Mouse (Mus musculus) ES-E14 (cell line): ENCODE data around the gene Ghr.

Source experiments
- HCFC1 ChIP-seq: IDR thresholded peaks from 2 replicates; pipeline ENCODE4 v1.6.1; 2012; ENCODE audit warnings: low read length, inconsistent platforms, borderline replicate concordance; ENCODE audit not compliant: insufficient read depth
- MAFK ChIP-seq: IDR thresholded peaks from 2 replicates; pipeline ENCODE4 v1.6.1; 2014; ENCODE audit warnings: mild to moderate bottlenecking, low read depth, low read length, inconsistent platforms; ENCODE audit not compliant: insufficient read depth
- ZC3H11A ChIP-seq: IDR thresholded peaks from 2 replicates; pipeline ENCODE4 v1.6.1; 2012; ENCODE audit warnings: low read depth, mild to moderate bottlenecking, inconsistent platforms, low read length, borderline replicate concordance
- ZNF384 ChIP-seq: IDR thresholded peaks from 2 replicates; pipeline ENCODE4 v1.6.1; 2012; ENCODE audit warnings: low read depth, low read length, inconsistent platforms

GRCm38 (mm10) chr15:3399196-3399595 is 184.1 kb downstream of the Ghr start:
- TF ChIP-seq MAFK: no peak
- TF ChIP-seq ZC3H11A: no peak
- no peak for TF ChIP-seq ZNF384
- no peak for TF ChIP-seq HCFC1
